Mouse (Mus musculus) lung, adult 2 months (tissue): ENCODE results near the gene Chdh.

Experiments used
- CTCF ChIP-seq: fragments of 200-500 bp; IDR thresholded peaks from 2 replicates; pipeline ENCODE4 v1.5.1; 2011; ENCODE audit warnings: mild to moderate bottlenecking, low read length, control low read depth; ENCODE audit not compliant: insufficient read depth
- POLR2A ChIP-seq: fragments of 200-500 bp; IDR thresholded peaks from 2 replicates; pipeline ENCODE4 v1.6.1; 2011; ENCODE audit warnings: low read depth, mild to moderate bottlenecking, control low read depth, low read length, borderline replicate concordance; ENCODE audit errors: extremely low read depth

DNA sequence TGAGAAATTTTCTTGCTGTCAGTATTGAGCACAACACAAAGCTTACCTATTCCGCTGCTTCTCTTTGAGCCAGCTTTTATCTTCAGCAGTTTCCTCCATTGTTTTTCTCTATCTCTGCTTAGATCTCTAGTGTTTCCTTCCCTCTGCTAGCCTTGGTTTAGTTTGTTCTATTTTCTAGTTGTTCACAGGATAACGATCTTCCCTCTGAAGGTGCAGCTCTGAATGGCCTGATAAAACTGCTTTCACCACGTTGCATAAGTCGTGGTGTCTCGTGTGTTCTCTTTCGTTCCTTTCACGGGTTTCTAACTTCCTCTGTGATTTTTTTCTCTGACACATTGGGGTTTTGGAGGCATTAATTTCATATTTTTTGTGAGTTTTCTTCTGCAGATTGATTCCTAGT, 15.6 kb downstream of the Chdh start:
- TF ChIP-seq CTCF, result no peak
- TF ChIP-seq POLR2A, result no peak
